Mouse (Mus musculus): Measurements from ENCODE around the gene Nmral1. TPM values are rescaled to one million over a fixed set of nuclear protein-coding genes. Genes with fewer than 3 reads are reported as not detected.
"Not testable (repeated sequence)": the region's sequence is repeated elsewhere in the genome, so short reads cannot be mapped to it uniquely, and the experiment has no call there.

Nmral1 gene
- 64.5 and 68.4 TPM in 2 replicates for polyA plus RNA-seq (2015; fragmentation: Nextera tagmentation; extraction: Ambion mirVana)

DNA sequence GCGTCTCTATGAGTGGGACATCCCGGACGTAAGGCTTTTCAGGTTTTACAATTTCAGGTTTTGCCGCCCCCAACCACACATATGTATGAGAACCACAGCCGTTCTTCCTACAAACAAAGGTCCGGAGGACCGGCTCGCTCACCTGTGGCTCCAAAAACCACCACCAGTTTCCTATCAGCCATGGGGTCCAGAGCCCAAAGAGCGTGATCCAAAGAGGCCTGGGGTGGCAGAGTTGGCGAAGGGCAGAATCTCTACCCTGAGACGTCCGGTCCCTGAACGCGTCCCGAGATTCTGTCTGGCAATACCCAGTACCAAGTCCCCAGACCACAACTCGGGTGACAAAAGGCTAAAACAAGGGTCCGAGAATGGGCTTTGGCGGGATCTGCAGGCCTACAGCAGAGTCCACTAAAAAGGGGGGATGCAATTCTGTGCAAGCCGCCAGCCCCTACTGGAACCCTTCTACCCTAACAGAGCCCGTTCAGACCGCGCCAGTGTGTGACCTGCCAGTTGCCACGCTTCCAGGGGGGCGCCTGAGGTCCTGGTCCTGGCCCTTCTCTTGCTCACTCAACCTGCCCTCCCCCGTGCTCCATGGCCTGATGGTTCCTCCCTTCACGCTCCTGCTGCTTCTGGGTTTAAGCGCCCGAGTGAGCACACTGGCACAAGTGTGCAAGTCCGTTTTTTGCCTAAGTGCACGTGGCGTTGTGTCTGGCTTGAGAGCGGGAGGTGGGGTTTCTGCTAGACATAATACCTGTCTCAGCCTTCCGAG lies at the start of gene Nmral1:
Gene Nmral1, minus strand, starts transcription at position 604 of the 766 bp plus-strand sequence.
- peak within 1 kb of the TSS; percentile 73 for H3K4me3 ChIP-seq
- peaks cover 12% of the 10 kb centered on the region; the same call in 1 of the 2 replicates for H3K4me1 ChIP-seq (replicated peaks)
- peak; percentile 92 for ATAC-seq (ENCODE audit: low FRiP score, low read depth)
- no peaks in the 10 kb centered on the region for H3K9me3 ChIP-seq
- peak within 1 kb of the TSS; percentile 67 for H3K4me2 ChIP-seq
- H3K27me3 ChIP-seq: no peaks in the 10 kb centered on the region
- WGBS: 10% methylated on average over 33 of the region's 33 CpGs
- peaks cover 10% of the 10 kb centered on the region for H3K36me3 ChIP-seq
- peak within 1 kb of the TSS; percentile 64 for H3K9ac ChIP-seq
- peak within 1 kb of the TSS; percentile 86 for H3K27ac ChIP-seq (replicated peaks)

DNA sequence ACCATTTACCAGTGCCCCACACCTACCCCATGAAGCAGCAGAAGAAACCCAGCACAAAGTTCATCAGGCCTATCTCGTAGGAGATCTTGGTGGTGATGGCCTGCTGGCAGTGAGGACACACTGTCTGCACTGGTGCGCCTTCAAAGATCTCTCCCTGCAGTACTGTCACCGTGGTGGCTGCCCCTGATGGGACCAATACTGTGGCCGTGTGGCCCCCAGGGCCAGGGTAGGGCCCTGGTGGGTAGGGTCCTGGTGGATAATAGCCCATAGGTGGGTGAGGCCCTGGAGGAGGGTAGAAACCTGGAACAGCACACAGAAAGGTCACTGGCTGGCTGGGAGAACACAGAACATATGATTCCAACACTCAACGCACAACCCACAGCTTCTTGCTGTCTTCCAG lies 49.6 kb upstream of the Nmral1 start:
- Histone ChIP-seq H3K27me3 (no peaks in the 10 kb centered on the region), H3K4me2 (no peak overlapping the region)
- ATAC-seq (ENCODE audit: low FRiP score, low read depth): no peak

DNA sequence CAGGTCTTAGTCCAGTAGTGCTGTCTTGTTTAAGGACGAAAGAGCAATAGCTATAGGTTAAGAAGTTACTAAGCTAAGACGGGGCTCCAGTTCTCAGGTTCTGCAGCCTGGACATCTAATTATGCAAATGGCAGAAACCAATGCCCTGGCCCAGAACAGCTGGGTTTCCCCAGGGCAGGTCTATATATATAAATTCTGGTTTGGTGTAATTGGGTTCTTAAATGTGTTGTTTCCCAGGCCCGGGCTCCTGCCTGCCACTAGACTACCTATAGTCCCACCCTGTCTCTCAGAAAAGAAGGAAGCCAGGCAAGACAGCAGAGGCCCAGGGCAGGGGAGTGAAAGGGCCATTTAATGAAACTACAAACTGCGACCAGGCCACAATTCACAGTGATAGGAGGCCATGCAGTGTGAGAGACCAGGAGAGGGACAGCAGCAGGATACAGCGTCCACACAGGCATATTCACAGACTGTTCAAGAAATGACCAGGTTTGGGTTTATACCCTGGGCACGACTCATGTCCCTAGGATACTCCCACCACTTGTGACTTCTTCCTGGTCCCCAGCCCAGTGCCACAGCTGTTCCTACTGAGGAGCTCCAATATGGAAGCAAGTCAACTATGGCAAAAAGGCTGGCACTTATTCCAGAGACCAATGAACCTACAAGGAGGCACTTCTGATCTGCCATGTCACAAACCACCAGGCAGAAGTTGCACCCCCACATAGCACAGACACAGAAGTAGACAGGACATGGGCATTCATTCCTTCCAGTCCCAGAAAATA lies 48.0 kb upstream of the Nmral1 start:
- ATAC-seq (ENCODE audit: low FRiP score, low read depth): no peak
- 82% methylated on average over 6 of the region's 6 CpGs for WGBS

More for the DNA sequence above, 49.6 kb upstream of the Nmral1 start:
- 99% methylated on average over 5 of the region's 5 CpGs for whole genome bisulfite sequencing
- Histone ChIP-seq H3K4me3 (no peak overlapping the region), H3K36me3 (peaks cover 62% of the 10 kb centered on the region), H3K4me1 (replicated peaks) (peaks cover 6% of the 10 kb centered on the region; the same call in 1 of the 2 replicates), H3K9ac (no peak overlapping the region), H3K9me3 (no peaks in the 10 kb centered on the region), H3K27ac (replicated peaks) (no peak overlapping the region)

DNA sequence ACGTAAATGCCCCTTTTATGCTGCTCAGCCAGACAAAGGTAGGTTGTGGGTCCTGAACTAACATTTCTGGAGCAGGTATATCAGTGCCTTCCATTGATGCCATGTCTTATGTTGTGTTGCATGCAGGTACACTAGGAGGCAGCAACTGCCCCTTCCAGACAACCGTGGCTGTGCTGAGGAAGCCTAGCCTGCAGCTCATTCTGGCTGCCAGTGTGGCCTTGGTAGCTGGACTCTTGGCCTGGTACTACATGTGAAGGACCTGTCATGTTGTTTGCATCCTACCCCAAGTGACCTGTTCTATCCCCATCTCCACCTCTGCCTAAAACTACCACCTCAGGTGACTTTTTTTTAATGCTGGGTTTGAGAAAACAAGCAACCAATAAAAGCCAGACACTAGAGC lies 46.7 kb upstream of the Nmral1 start:
- H3K27ac ChIP-seq (replicated peaks): no peak overlapping the region
- WGBS: 95% methylated on average over 2 of the region's 2 CpGs
- no peaks in the 10 kb centered on the region for H3K27me3 ChIP-seq
- no peak overlapping the region for H3K4me3 ChIP-seq
- no peaks in the 10 kb centered on the region for H3K4me1 ChIP-seq (replicated peaks)
- no peak for ATAC-seq (ENCODE audit: low FRiP score, low read depth)
- peaks cover 66% of the 10 kb centered on the region for H3K36me3 ChIP-seq
- H3K4me2 ChIP-seq: no peak overlapping the region
- H3K9me3 ChIP-seq: no peaks in the 10 kb centered on the region
- no peak overlapping the region for H3K9ac ChIP-seq

More for the DNA sequence above, 48.0 kb upstream of the Nmral1 start:
- no peak overlapping the region for H3K4me3 ChIP-seq
- H3K36me3 ChIP-seq: peaks cover 66% of the 10 kb centered on the region
- no peak overlapping the region for H3K4me2 ChIP-seq
- no peak overlapping the region for H3K27ac ChIP-seq (replicated peaks)
- H3K9me3 ChIP-seq: no peaks in the 10 kb centered on the region
- H3K4me1 ChIP-seq (replicated peaks): no peaks in the 10 kb centered on the region
- no peaks in the 10 kb centered on the region for H3K27me3 ChIP-seq
- H3K9ac ChIP-seq: no peak overlapping the region

DNA sequence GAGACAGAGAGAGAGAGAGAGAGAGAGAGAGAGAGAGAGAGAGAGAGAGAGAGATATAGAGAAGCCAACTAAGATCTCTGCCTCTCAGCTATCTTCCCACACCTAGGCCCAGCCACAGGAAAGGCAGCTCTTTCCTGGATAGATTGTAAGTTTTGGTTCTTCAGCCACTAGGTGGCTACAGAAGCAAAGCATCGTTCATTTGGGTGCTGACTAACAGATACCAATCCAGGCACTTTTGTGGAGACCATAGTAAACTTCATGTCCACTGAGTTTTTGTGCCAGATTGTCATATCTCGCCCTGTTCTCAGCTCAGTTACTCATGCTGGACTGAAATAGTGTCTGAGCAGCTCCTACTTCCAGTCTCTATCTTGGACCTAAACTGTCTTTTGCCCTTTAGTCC lies 44.1 kb upstream of the Nmral1 start:
- H3K27me3 ChIP-seq: no peaks in the 10 kb centered on the region
- peaks cover 41% of the 10 kb centered on the region for H3K36me3 ChIP-seq
- no peak overlapping the region for H3K4me2 ChIP-seq
- ATAC-seq (ENCODE audit: low FRiP score, low read depth): 0 out of 2 replicates have a peak, but pooled peaks have one; percentile 51
- no peak overlapping the region for H3K9ac ChIP-seq
- no peak overlapping the region for H3K27ac ChIP-seq (replicated peaks)
- no peaks in the 10 kb centered on the region for H3K9me3 ChIP-seq
- WGBS: 38% methylated on average over 2 of the region's 2 CpGs
- H3K4me3 ChIP-seq: no peak overlapping the region
- H3K4me1 ChIP-seq (replicated peaks): no peaks in the 10 kb centered on the region

DNA sequence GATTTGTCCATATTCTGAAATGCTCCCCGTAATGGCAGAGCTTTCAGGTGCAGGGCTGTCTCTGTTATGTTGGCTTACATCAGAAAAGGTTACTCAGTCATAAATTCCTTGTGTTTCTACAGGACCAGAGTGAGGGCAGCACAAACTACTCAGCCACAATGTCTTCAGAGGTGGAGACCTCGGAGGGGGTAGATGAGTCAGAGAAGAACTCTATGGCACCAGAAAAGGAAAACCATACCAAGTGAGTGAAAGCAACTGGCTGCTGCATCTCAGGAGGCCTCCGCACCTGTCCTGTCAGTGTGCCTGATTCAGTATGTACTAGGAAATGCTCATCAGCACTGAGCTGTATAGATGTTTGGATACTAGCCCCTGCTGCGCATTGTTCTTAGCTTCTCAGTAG lies 43.3 kb upstream of the Nmral1 start:
- no peak overlapping the region for H3K9ac ChIP-seq

DNA sequence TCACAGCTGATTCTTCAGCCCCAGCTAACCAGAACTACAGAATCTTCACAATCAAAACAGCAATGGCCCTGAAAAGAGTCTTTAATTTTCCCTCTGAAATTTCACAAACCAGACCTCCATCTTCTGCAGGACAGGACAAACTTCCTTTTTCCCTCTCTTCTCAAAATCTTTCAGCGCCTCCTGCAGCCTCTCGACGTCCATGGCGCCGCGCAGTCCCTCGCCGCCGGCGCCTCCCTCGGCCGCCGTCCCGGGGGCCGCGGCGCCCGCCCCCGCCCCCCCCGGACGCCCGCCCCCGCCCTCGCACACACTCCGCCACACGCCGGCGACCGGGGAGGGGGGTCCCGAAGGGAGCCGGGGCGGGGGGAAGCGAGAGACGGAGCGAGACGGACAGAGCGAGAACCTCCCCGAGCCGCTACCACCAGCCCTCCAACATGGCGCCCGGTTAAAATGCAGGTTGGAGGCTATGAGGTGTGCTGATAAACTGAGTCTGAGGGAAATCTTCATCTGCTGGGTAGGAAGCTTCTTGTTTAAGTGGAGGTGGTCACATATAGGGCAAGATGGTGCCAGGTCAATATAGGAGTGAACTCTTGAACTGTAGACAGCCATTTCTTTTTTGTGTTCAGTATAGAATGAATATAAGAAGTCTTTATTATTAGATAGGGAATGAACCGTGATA lies 37.6 kb upstream of the Nmral1 start:
- Histone ChIP-seq H3K27ac (replicated peaks) (peak overlapping the region; percentile 79), H3K4me3 (peak overlapping the region; percentile 43), H3K4me1 (replicated peaks) (peaks cover 17% of the 10 kb centered on the region), H3K4me2 (peak overlapping the region; percentile 51), H3K9ac (peak overlapping the region; percentile 28)
- not testable (repeated sequence) for H3K27me3 ChIP-seq, H3K9me3 ChIP-seq, H3K36me3 ChIP-seq
- 2% methylated on average over 39 of the region's 42 CpGs for WGBS
- peak; percentile 86 for ATAC-seq (ENCODE audit: low FRiP score, low read depth)

More for the DNA sequence above, 43.3 kb upstream of the Nmral1 start:
- Histone ChIP-seq H3K9me3 (no peaks in the 10 kb centered on the region), H3K4me2 (no peak overlapping the region), H3K4me1 (replicated peaks) (peaks cover 5% of the 10 kb centered on the region), H3K27ac (replicated peaks) (no peak overlapping the region), H3K27me3 (no peaks in the 10 kb centered on the region), H3K36me3 (peaks cover 33% of the 10 kb centered on the region), H3K4me3 (no peak overlapping the region)
- ATAC-seq (ENCODE audit: low FRiP score, low read depth): no peak
- 93% methylated on average over 4 of the region's 4 CpGs for WGBS

DNA sequence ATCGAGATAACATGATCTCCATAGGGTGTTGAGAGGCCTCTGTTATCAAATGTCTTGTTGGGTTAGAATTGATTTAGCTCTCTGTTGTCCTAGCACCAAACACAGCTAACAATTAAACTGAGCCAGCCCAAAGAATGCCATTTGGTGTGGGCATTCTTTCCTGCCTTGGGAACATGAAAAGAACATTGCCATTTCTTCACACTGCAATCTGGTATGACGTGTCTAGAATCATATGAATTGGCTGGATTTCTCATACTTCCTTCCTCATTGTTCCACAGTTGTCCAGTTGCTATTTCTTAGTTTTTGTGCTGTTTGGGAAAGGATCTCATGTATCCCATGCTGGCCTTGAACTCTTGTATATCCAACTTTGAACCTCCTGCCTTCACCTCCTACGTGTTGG lies 34.9 kb upstream of the Nmral1 start:
- Histone ChIP-seq H3K27ac (replicated peaks) (no peak overlapping the region), H3K4me2 (no peak overlapping the region), H3K4me1 (replicated peaks) (peaks cover 17% of the 10 kb centered on the region), H3K9ac (no peak overlapping the region), H3K9me3 (no peaks in the 10 kb centered on the region), H3K27me3 (no peaks in the 10 kb centered on the region), H3K4me3 (no peak overlapping the region), H3K36me3 (no peaks in the 10 kb centered on the region)
- ATAC-seq (ENCODE audit: low FRiP score, low read depth): no peak
- 90% methylated on average over 3 of the region's 3 CpGs for WGBS

DNA sequence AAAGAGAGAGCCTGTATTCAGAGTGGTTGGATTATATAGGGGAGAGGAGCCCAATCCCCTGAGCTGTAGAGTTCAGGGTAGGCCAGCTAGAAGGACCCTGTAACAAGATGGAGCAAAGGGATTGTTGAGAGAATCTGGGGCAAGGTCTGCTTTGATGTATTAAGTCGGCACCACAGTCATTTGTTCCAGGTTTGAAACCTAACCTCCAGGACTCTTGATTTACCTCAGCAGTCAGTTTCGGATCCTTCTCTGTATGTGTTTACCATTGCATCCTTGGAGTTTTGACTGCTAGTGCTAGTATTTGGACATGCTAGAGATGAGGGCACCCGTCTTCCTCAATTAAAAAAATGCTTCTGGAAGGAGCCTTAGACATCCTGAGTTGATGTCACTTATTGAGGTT lies 33.0 kb upstream of the Nmral1 start:
- no peak for ATAC-seq (ENCODE audit: low FRiP score, low read depth)
- Histone ChIP-seq H3K9ac (no peak overlapping the region), H3K4me2 (no peak overlapping the region), H3K4me3 (no peak overlapping the region), H3K27ac (replicated peaks) (no peak overlapping the region), H3K36me3 (no peaks in the 10 kb centered on the region), H3K4me1 (replicated peaks) (peaks cover 10% of the 10 kb centered on the region), H3K27me3 (no peaks in the 10 kb centered on the region), H3K9me3 (no peaks in the 10 kb centered on the region)
- WGBS: 94% methylated on average over 3 of the region's 3 CpGs

DNA sequence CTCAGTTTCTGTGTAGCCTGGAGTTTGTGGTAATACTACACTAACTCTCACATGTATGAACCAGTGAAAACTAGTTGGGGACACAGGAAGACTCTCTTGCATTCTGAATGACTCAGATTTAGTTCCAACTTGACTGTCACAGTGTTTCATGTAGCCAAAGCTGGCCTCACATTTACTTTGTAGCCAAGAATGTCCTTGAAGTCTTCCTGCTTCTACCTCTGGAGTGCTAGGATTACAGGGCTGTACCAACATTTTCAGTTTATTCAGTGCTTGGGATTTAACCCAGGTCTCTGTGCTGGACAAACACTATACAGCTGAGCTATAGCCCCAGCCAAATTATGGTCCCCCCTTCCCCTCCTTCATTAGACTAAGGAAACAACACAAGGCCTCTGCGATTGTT lies 23.0 kb upstream of the Nmral1 start:
- no peaks in the 10 kb centered on the region for H3K27me3 ChIP-seq

DNA sequence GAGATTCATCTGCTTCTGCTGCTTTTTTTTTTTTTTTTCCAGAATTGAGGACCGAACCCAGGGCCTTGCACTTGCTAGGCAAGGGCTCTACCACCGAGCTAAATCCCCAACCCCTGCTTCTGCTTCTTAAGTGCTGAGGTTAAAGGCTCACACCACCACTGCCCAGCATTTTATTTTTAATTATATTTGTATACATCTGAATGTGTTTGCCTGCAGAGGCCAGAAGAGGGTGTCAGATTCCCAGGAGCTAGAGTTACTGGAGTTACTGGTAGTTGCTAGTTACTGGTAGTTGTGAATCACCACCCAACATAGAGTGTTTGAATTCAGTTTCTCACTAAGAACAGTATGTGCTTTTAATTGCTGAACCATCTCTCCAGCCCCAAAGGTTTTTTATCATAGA lies 20.8 kb upstream of the Nmral1 start:
- H3K9me3 ChIP-seq: 0 out of 2 replicates have a peak, but pooled peaks cover 3% of the 10 kb centered on the region
- H3K4me1 ChIP-seq (replicated peaks): no peaks in the 10 kb centered on the region
- ATAC-seq (ENCODE audit: low FRiP score, low read depth): no peak
- H3K4me3 ChIP-seq: no peak overlapping the region
- no peak overlapping the region for H3K27ac ChIP-seq (replicated peaks)
- H3K27me3 ChIP-seq: no peaks in the 10 kb centered on the region
- no peaks in the 10 kb centered on the region for H3K36me3 ChIP-seq
- no peak overlapping the region for H3K9ac ChIP-seq
- no peak overlapping the region for H3K4me2 ChIP-seq
- WGBS: 89% methylated on average over 2 of the region's 2 CpGs

More for the DNA sequence above, 23.0 kb upstream of the Nmral1 start:
- Histone ChIP-seq H3K4me2 (no peak overlapping the region), H3K27ac (replicated peaks) (no peak overlapping the region), H3K4me1 (replicated peaks) (no peaks in the 10 kb centered on the region), H3K36me3 (no peaks in the 10 kb centered on the region), H3K9ac (no peak overlapping the region), H3K9me3 (0 out of 2 replicates have a peak, but pooled peaks cover 3% of the 10 kb centered on the region), H3K4me3 (no peak overlapping the region)
- ATAC-seq (ENCODE audit: low FRiP score, low read depth): no peak
- 95% methylated on average over 1 of the region's 1 CpGs for WGBS

DNA sequence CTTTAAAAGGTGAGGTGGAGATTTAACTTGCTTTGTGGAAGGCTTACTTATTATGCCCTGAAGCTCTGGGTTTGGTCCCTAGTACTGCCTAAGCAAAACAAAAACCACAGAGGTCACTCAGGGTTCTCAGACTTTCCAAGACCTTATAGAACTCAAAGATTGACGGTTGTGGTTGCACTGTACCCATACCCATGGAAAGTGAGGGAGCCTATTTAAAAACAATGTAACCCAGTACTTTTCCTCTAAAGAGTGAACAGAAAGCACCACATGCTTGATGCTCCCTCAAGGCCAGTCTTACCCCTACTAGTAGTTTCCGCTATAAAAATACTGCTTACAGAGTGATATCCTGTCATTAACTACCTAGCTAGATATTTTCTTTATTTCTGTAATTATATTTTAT lies 17.1 kb upstream of the Nmral1 start:
- Histone ChIP-seq H3K9ac (no peak overlapping the region), H3K4me3 (no peak overlapping the region), H3K27me3 (no peaks in the 10 kb centered on the region), H3K4me1 (replicated peaks) (0 out of 2 replicates have a peak, but pooled peaks cover 3% of the 10 kb centered on the region), H3K36me3 (no peaks in the 10 kb centered on the region), H3K27ac (replicated peaks) (no peak overlapping the region), H3K4me2 (no peak overlapping the region), H3K9me3 (no peaks in the 10 kb centered on the region)
- no peak for ATAC-seq (ENCODE audit: low FRiP score, low read depth)
- 88% methylated on average over 2 of the region's 2 CpGs for WGBS

Measured in hindbrain, embryonic 15.5 days (tissue).